Mouse (Mus musculus) stomach, embryonic 14.5 days (tissue): ENCODE results near the gene Smurf1. TPM values are rescaled to one million over a fixed set of nuclear protein-coding genes. Genes with fewer than 3 reads are reported as not detected.

ENCODE experiments used
- ATAC-seq: fragments of 200-750 bp; cut with Nextera tagmentation; 2 replicates; pipeline ENCODE4 v1.8.0; 2017; ENCODE audit warnings: low read depth, moderate TSS enrichment; ENCODE audit not compliant: insufficient number of reproducible peaks, insufficient read depth, low FRiP score
- H3K27ac ChIP-seq: fragments of 300-500 bp; sonication (generic); 2 replicates; pipeline ENCODE4 v1.5.1; 2014; ENCODE audit warnings: mild to moderate bottlenecking, low read length, moderate library complexity, mixed read lengths
- H3K27me3 ChIP-seq: fragments of 300-500 bp; sonication (generic); 2 replicates; pipeline ENCODE4 v1.6.1; 2014; ENCODE audit warnings: low read length, control low read depth, mixed read lengths; ENCODE audit not compliant: control insufficient read depth, insufficient read depth
- H3K36me3 ChIP-seq: fragments of 300-500 bp; sonication (generic); 2 replicates; pipeline ENCODE4 v1.6.1; 2014; ENCODE audit warnings: mild to moderate bottlenecking, control low read depth, low read length, moderate library complexity, mixed read lengths; ENCODE audit not compliant: control insufficient read depth, insufficient read depth
- H3K4me1 ChIP-seq: fragments of 300-500 bp; sonication (generic); 2 replicates; pipeline ENCODE4 v1.6.1; 2014; ENCODE audit warnings: low read length, control low read depth, mixed read lengths; ENCODE audit not compliant: control insufficient read depth, insufficient read depth
- H3K4me2 ChIP-seq: fragments of 300-500 bp; sonication (generic); replicated peaks from 2 replicates; pipeline ENCODE4 v1.6.1; 2014; ENCODE audit warnings: low read depth, low read length, control low read depth
- H3K4me3 ChIP-seq: fragments of 300-500 bp; sonication (generic); 2 replicates; pipeline ENCODE4 v1.5.1; 2014; ENCODE audit warnings: low read depth, low read length, control low read depth
- H3K9ac ChIP-seq: fragments of 300-500 bp; sonication (generic); replicated peaks from 2 replicates; pipeline ENCODE4 v1.6.1; 2014; ENCODE audit warnings: low read depth, mild to moderate bottlenecking, control low read depth, low read length, moderate library complexity, mixed read lengths
- H3K9me3 ChIP-seq: fragments of 300-500 bp; sonication (generic); 2 replicates; pipeline ENCODE4 v1.6.1; 2016; ENCODE audit warnings: low read depth, low read length, control low read depth; ENCODE audit not compliant: control insufficient read depth
- WGBS: fragments of 180-500 bp; shearing (Covaris S2); extraction: QIAGEN DNeasy Blood & Tissue Kit; methylation state at CpG from one replicate; pipeline ENCODE4 v1.1.7; 2014; 5-methylcytosine and 5-hydroxymethylcytosine counted together
- polyA plus RNA-seq: library from polyadenylated mRNA; unstranded; fragments of >200 nt; fragmentation: Nextera tagmentation; extraction: Ambion mirVana; gene quantifications from 2 replicates; pipeline ENCODE4 v1.2.1, GENCODE M21; 2014

The Smurf1 gene
- polyA plus RNA-seq, 1 experiment from 2014 or later: 15.6 TPM

GRCm38 (mm10) chr5:144949856-144950255 is 15.8 kb downstream of the Smurf1 start:
- H3K4me2 ChIP-seq: no peak overlapping the region
- H3K36me3 ChIP-seq: no peaks in the 10 kb centered on the region
- H3K4me3 ChIP-seq: no peak overlapping the region
- no peaks in the 10 kb centered on the region for H3K9me3 ChIP-seq
- no peak overlapping the region for H3K9ac ChIP-seq
- no peak overlapping the region for H3K27ac ChIP-seq
- no peaks in the 10 kb centered on the region for H3K27me3 ChIP-seq
- 77% methylated on average over 4 of the region's 4 CpGs for WGBS
- H3K4me1 ChIP-seq: peaks cover 26% of the 10 kb centered on the region
- ATAC-seq: no peak

- H3K9ac ChIP-seq: no peak overlapping the region
These were observed 17.2 kb downstream of the Smurf1 start for GRCm38 (mm10) chr5:144948422-144948821.

GRCm38 (mm10) chr5:144948002-144948401 is 17.6 kb downstream of the Smurf1 start:
- Histone ChIP-seq H3K27me3 (no peaks in the 10 kb centered on the region), H3K9ac (no peak overlapping the region), H3K36me3 (no peaks in the 10 kb centered on the region), H3K9me3 (no peaks in the 10 kb centered on the region), H3K27ac (peak overlapping the region; percentile 46; the same call in 1 of the 2 replicates), H3K4me2 (no peak overlapping the region), H3K4me1 (peaks cover 18% of the 10 kb centered on the region), H3K4me3 (no peak overlapping the region)
- ATAC-seq: no peak
- WGBS: 49% methylated on average over 1 of the region's 1 CpGs

More at GRCm38 (mm10) chr5:144948422-144948821, 17.2 kb downstream of the Smurf1 start:
- no peak overlapping the region for H3K4me2 ChIP-seq
- 16% methylated on average over 11 of the region's 11 CpGs for WGBS
- H3K27me3 ChIP-seq: no peaks in the 10 kb centered on the region
- H3K4me1 ChIP-seq: peaks cover 20% of the 10 kb centered on the region
- H3K27ac ChIP-seq: peak overlapping the region; percentile 46; the same call in 1 of the 2 replicates
- no peak overlapping the region for H3K4me3 ChIP-seq
- no peaks in the 10 kb centered on the region for H3K9me3 ChIP-seq
- peak; percentile 59; the same call in 1 of the 2 replicates for ATAC-seq
- no peaks in the 10 kb centered on the region for H3K36me3 ChIP-seq

- 79% methylated on average over 4 of the region's 4 CpGs for WGBS
- Histone ChIP-seq H3K36me3 (no peaks in the 10 kb centered on the region), H3K9ac (no peak overlapping the region), H3K4me3 (no peak overlapping the region), H3K27me3 (no peaks in the 10 kb centered on the region), H3K9me3 (no peaks in the 10 kb centered on the region), H3K4me2 (no peak overlapping the region), H3K27ac (no peak overlapping the region), H3K4me1 (peaks cover 17% of the 10 kb centered on the region)
- ATAC-seq: no peak
These were observed 19.6 kb downstream of the Smurf1 start for GRCm38 (mm10) chr5:144946032-144946431.

- no peak overlapping the region for H3K27ac ChIP-seq
- no peaks in the 10 kb centered on the region for H3K27me3 ChIP-seq
- no peak for ATAC-seq
- no peak overlapping the region for H3K4me3 ChIP-seq
- WGBS: 82% methylated on average over 7 of the region's 7 CpGs
- peaks cover 16% of the 10 kb centered on the region for H3K4me1 ChIP-seq
- H3K9ac ChIP-seq: no peak overlapping the region
- H3K9me3 ChIP-seq: no peaks in the 10 kb centered on the region
- no peak overlapping the region for H3K4me2 ChIP-seq
- H3K36me3 ChIP-seq: no peaks in the 10 kb centered on the region
These were observed 20.7 kb downstream of the Smurf1 start for GRCm38 (mm10) chr5:144944932-144945331.

GRCm38 (mm10) chr5:144944370-144944769 is 21.3 kb downstream of the Smurf1 start:
- WGBS: 73% methylated on average over 4 of the region's 4 CpGs
- H3K4me2 ChIP-seq: no peak overlapping the region
- no peaks in the 10 kb centered on the region for H3K9me3 ChIP-seq
- no peaks in the 10 kb centered on the region for H3K36me3 ChIP-seq
- no peak overlapping the region for H3K9ac ChIP-seq
- no peak for ATAC-seq
- no peak overlapping the region for H3K4me3 ChIP-seq
- no peaks in the 10 kb centered on the region for H3K27me3 ChIP-seq
- peaks cover 14% of the 10 kb centered on the region for H3K4me1 ChIP-seq
- no peak overlapping the region for H3K27ac ChIP-seq

GRCm38 (mm10) chr5:144943346-144943745 is 22.3 kb downstream of the Smurf1 start:
- Histone ChIP-seq H3K36me3 (no peaks in the 10 kb centered on the region), H3K9ac (no peak overlapping the region), H3K27me3 (no peaks in the 10 kb centered on the region), H3K4me1 (peaks cover 6% of the 10 kb centered on the region; the same call in 1 of the 2 replicates), H3K4me3 (no peak overlapping the region), H3K4me2 (no peak overlapping the region), H3K9me3 (no peaks in the 10 kb centered on the region), H3K27ac (no peak overlapping the region)
- WGBS: 78% methylated on average over 6 of the region's 6 CpGs
- no peak for ATAC-seq

- Histone ChIP-seq H3K36me3 (no peaks in the 10 kb centered on the region), H3K27me3 (no peaks in the 10 kb centered on the region), H3K27ac (no peak overlapping the region), H3K4me1 (no peaks in the 10 kb centered on the region), H3K9me3 (no peaks in the 10 kb centered on the region), H3K9ac (no peak overlapping the region), H3K4me2 (no peak overlapping the region), H3K4me3 (no peak overlapping the region)
- ATAC-seq: no peak
- WGBS: 69% methylated on average over 9 of the region's 9 CpGs
These were observed 23.2 kb downstream of the Smurf1 start for GRCm38 (mm10) chr5:144942431-144942830.

GRCm38 (mm10) chr5:144940904-144941303 is 24.7 kb downstream of the Smurf1 start:
- no peak for ATAC-seq
- 58% methylated on average over 3 of the region's 3 CpGs for WGBS
- no peaks in the 10 kb centered on the region for H3K27me3 ChIP-seq
- H3K27ac ChIP-seq: no peak overlapping the region
- peaks cover 1% of the 10 kb centered on the region; the same call in 1 of the 2 replicates for H3K4me1 ChIP-seq
- no peak overlapping the region for H3K4me2 ChIP-seq
- H3K9me3 ChIP-seq: no peaks in the 10 kb centered on the region
- no peak overlapping the region for H3K9ac ChIP-seq
- H3K4me3 ChIP-seq: no peak overlapping the region
- H3K36me3 ChIP-seq: no peaks in the 10 kb centered on the region
